Mouse (Mus musculus) adrenal gland, adult 18-20 months (tissue): ENCODE data around the gene Sgpp2. TPM values are rescaled to one million over a fixed set of nuclear protein-coding genes. Genes with fewer than 3 reads are reported as not detected.

Source experiments
- DNase-seq, 2 experiments: peaks; one replicate each; pipeline ENCODE4 v3.0.0; 2021 to 2022; ENCODE audit warnings: low spot score in 2 of 2
- total RNA-seq, 2 experiments: library from RNA; stranded (reverse); gene quantifications; 1 replicate in 1 of 2; 2 replicates in 1 of 2; pipeline ENCODE4 v1.2.3; 2021

Gene Sgpp2
- total RNA-seq, 2 experiments from 2014 or later = 2.3 to 3.5 TPM

- DNase-seq = no peak
Measured at GRCm38 (mm10) chr1:78337726-78338125, 27.6 kb downstream of the Sgpp2 start.

- DNase-seq = no peak
Measured at GRCm38 (mm10) chr1:78338212-78338611, 28.1 kb downstream of the Sgpp2 start.

GRCm38 (mm10) chr1:78339941-78340340 lies 29.8 kb downstream of the Sgpp2 start:
- no peak for DNase-seq

- DNase-seq = no peak
Measured at GRCm38 (mm10) chr1:78340584-78340983, 30.4 kb downstream of the Sgpp2 start.

GRCm38 (mm10) chr1:78347317-78347806 lies 37.2 kb downstream of the Sgpp2 start:
- DNase-seq = no peak

- DNase-seq = no peak
Measured at GRCm38 (mm10) chr1:78349219-78349618, 39.1 kb downstream of the Sgpp2 start.

GRCm38 (mm10) chr1:78353254-78353653 lies 43.1 kb downstream of the Sgpp2 start:
- no peak for DNase-seq

- peak; percentile 72 to 73 for DNase-seq
Measured at GRCm38 (mm10) chr1:78355123-78355522, 45.0 kb downstream of the Sgpp2 start.

GRCm38 (mm10) chr1:78357415-78357814 lies 47.3 kb downstream of the Sgpp2 start:
- no peak for DNase-seq

- DNase-seq = no peak
Measured at GRCm38 (mm10) chr1:78357868-78358267, 47.7 kb downstream of the Sgpp2 start.

GRCm38 (mm10) chr1:78363965-78364889 lies 54.1 kb downstream of the Sgpp2 start:
- no peak for DNase-seq

- DNase-seq = no peak
Measured at GRCm38 (mm10) chr1:78367806-78368205, 57.7 kb downstream of the Sgpp2 start.

- DNase-seq = no peak
Measured at GRCm38 (mm10) chr1:78370121-78370520, 60.0 kb downstream of the Sgpp2 start.

GRCm38 (mm10) chr1:78371569-78372236 lies 61.6 kb downstream of the Sgpp2 start:
- DNase-seq = no peak

GRCm38 (mm10) chr1:78372316-78372715 lies 62.2 kb downstream of the Sgpp2 start:
- DNase-seq = no peak

- no peak for DNase-seq
Measured at GRCm38 (mm10) chr1:78373836-78374235, 63.7 kb downstream of the Sgpp2 start.

- no peak for DNase-seq
Measured at GRCm38 (mm10) chr1:78375058-78375457, 64.9 kb downstream of the Sgpp2 start.

GRCm38 (mm10) chr1:78380950-78381349 lies 70.8 kb downstream of the Sgpp2 start:
- DNase-seq = no peak

- no peak for DNase-seq
Measured at GRCm38 (mm10) chr1:78387854-78388253, 77.7 kb downstream of the Sgpp2 start.

GRCm38 (mm10) chr1:78388848-78389247 lies 78.7 kb downstream of the Sgpp2 start:
- no peak for DNase-seq

- DNase-seq = no peak
Measured at GRCm38 (mm10) chr1:78395191-78395735, 85.1 kb downstream of the Sgpp2 start.

- DNase-seq = no peak
Measured at GRCm38 (mm10) chr1:78395737-78396136, 85.6 kb downstream of the Sgpp2 start.
